Mouse (Mus musculus) mouse embryonic stem cell (cell line): ENCODE measurements around the gene Spg21.

Experiments used
- in situ Hi-C, 2 experiments: fragments of 300-500 bp; cut with MboI; formaldehyde crosslinking; loops; 1 replicate in 1 of 2; 3 replicates in 1 of 2; pipeline ENCODE4 v1.14.3; 2019 to 2020; ENCODE audit warnings: low sequenced_read_pairs in 2 of 2, low pct_unique_long_range_greater_than_20kb in 1 of 2, mixed read lengths in 1 of 2; ENCODE audit not compliant: unreplicated experiment in 1 of 2

Spg21 gene

GRCm38 (mm10) chr9:65460732-65461442 is at the start of gene Spg21:
Gene Spg21, plus strand, starts transcription at chr9:65460947.
- in situ Hi-C loops, result no loop called here

GRCm38 (mm10) chr9:65411326-65411725 is 49.4 kb upstream of the Spg21 start:
- in situ Hi-C loops, result loop anchor here in 1 of 2 experiments (10.0 kb wide), 1 partner anchor 177 kb away; no protein-coding TSS in a partner anchor

- in situ Hi-C loops, result loop anchor here in 1 of 2 experiments (10.0 kb wide), 1 partner anchor 183 kb away; no protein-coding TSS in a partner anchor
Measured at GRCm38 (mm10) chr9:65417738-65418137, 43.0 kb upstream of the Spg21 start.

GRCm38 (mm10) chr9:65419633-65420032 is 41.1 kb upstream of the Spg21 start:
- in situ Hi-C loops, result loop anchor here in 1 of 2 experiments (10.0 kb wide), 1 partner anchor 185 kb away; no protein-coding TSS in a partner anchor

GRCm38 (mm10) chr9:65422760-65423501 is 37.8 kb upstream of the Spg21 start, which contains the start of gene Slc51b:
Gene Slc51b, minus strand, starts transcription at chr9:65422955.
- in situ Hi-C loops, result no loop called here

GRCm38 (mm10) chr9:65424393-65424792 is 36.4 kb upstream of the Spg21 start:
- in situ Hi-C loops, result no loop called here

GRCm38 (mm10) chr9:65427511-65427910 is 33.2 kb upstream of the Spg21 start:
- in situ Hi-C loops, result no loop called here

- in situ Hi-C loops, result no loop called here
Measured at GRCm38 (mm10) chr9:65428003-65428402, 32.7 kb upstream of the Spg21 start.

- in situ Hi-C loops, result no loop called here
Measured at GRCm38 (mm10) chr9:65430401-65430800, 30.3 kb upstream of the Spg21 start.

GRCm38 (mm10) chr9:65430921-65431320 is 29.8 kb upstream of the Spg21 start:
- in situ Hi-C loops, result no loop called here

GRCm38 (mm10) chr9:65432236-65432635 is 28.5 kb upstream of the Spg21 start:
- in situ Hi-C loops, result no loop called here

- in situ Hi-C loops, result no loop called here
Measured at GRCm38 (mm10) chr9:65434140-65434539, 26.6 kb upstream of the Spg21 start.

GRCm38 (mm10) chr9:65435211-65435610 is 25.5 kb upstream of the Spg21 start:
- in situ Hi-C loops, result no loop called here

- in situ Hi-C loops, result no loop called here
Measured at GRCm38 (mm10) chr9:65435671-65436301, 25.0 kb upstream of the Spg21 start, which contains the start of gene Mtfmt. Gene Mtfmt, plus strand, starts transcription at chr9:65435782.

- in situ Hi-C loops, result no loop called here
Measured at GRCm38 (mm10) chr9:65444692-65445091, 16.1 kb upstream of the Spg21 start.

- in situ Hi-C loops, result no loop called here
Measured at GRCm38 (mm10) chr9:65447951-65448350, 12.8 kb upstream of the Spg21 start.

GRCm38 (mm10) chr9:65458975-65459374 is 1.8 kb upstream of the Spg21 start:
- in situ Hi-C loops, result no loop called here

GRCm38 (mm10) chr9:65460198-65460597 is 549 bp upstream of the Spg21 start:
- in situ Hi-C loops, result no loop called here

GRCm38 (mm10) chr9:65462544-65462943 is 1.8 kb downstream of the Spg21 start:
- in situ Hi-C loops, result no loop called here
